In genomic region chr13:101909026-101909425, GRCm38 (mm10) we compare ENCODE assay signal across 9 mouse cellular contexts.
DNase-seq lines count a peak whose midpoint lies in the region.
"Had no signal": no experiment of that assay in that cellular context is flagged by ENCODE, and none has a peak within 500 bp of the region (broad histone marks: within the 10 kb centered on the region; RNA-seq: fewer than 3 reads in every experiment).

No protein-coding gene starts in this region.

- peak; percentile 32 to 46 for DNase-seq in lung, adult 18-20 months
- DNase-seq in lung, postnatal 10 days: no peak
- DNase-seq in frontal cortex, postnatal 10 days (ENCODE audit: low spot score in 2 of 2): peak; percentile 13 to 15
- peak; percentile 72 for DNase-seq in layer of hippocampus, adult 9-11 months
- DNase-seq in right cerebral cortex, adult 2 months (ENCODE audit: low spot score in 2 of 2): peak; percentile 38 to 43
- DNase-seq in cerebellum, postnatal 25 days: no peak
- no peak for DNase-seq in urinary bladder, adult 18-20 months (ENCODE audit: low spot score in 2 of 2)
- DNase-seq in retina, postnatal 1 day: no peak
- DNase-seq: kidney, adult 9 months had no signal

Comparison
In these comparisons a context has a peak if more than half of its experiments do, and no peak if none do; other contexts are left out.
1. DNase-seq: peak in lung, adult 18-20 months (2 of 2), frontal cortex, postnatal 10 days (2 of 2), layer of hippocampus, adult 9-11 months (single experiment) and right cerebral cortex, adult 2 months (2 of 2); none in lung, postnatal 10 days (single experiment), cerebellum, postnatal 25 days (0 of 2), urinary bladder, adult 18-20 months (0 of 2) and retina, postnatal 1 day (single experiment).